Mouse (Mus musculus): Measurements from ENCODE around the gene Ttpal. TPM values are rescaled to one million over a fixed set of nuclear protein-coding genes. Genes with fewer than 3 reads are reported as not detected.

Ttpal gene
- 26.2 and 26.6 TPM in 2 replicates for polyA plus RNA-seq (2012; rRNA removed)

DNA sequence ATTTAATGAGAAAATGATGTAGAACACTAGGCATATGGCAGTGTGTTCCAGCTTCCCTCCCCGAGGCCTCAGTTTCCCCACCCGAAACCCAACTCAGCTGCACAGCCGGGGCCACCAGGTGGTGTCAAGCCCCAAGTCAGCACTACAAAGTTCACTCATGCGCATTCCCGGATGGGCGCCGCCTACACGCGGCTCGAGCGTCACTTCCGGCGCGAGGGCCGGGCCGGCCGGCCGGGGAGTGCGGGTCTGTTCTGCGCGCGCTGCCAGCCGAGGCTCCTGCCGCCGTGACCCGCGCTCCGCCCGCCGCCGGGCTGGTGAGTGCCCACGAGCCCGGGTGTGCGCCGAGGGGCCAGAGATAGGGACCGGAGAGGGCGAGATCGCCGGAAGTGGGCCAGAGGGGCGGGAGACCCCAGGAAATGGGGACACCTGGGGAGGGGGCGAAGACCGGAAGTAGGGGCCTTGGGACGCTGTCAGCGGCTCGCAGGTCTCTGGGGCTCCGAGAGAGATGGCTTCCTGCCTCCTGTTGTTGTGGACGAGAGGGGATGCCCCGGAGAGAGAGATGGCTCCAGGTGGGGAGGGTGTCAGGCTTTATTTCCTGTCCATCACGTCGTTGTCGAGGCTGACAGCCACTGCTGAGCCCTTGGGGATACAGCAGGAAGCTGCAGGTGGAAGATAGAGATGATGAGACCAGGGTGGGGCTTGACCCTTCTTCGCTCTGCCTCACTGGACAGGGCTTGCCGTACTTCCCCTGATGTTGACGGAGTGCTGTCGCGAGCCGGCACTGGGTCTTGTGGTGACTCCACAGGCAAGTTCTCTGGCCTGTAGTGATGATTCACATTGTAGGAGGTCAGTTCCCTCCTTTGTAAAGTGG is at the start of gene Ttpal:
Gene Ttpal, plus strand, starts transcription at position 214 of the 871 bp plus-strand sequence.

DNA sequence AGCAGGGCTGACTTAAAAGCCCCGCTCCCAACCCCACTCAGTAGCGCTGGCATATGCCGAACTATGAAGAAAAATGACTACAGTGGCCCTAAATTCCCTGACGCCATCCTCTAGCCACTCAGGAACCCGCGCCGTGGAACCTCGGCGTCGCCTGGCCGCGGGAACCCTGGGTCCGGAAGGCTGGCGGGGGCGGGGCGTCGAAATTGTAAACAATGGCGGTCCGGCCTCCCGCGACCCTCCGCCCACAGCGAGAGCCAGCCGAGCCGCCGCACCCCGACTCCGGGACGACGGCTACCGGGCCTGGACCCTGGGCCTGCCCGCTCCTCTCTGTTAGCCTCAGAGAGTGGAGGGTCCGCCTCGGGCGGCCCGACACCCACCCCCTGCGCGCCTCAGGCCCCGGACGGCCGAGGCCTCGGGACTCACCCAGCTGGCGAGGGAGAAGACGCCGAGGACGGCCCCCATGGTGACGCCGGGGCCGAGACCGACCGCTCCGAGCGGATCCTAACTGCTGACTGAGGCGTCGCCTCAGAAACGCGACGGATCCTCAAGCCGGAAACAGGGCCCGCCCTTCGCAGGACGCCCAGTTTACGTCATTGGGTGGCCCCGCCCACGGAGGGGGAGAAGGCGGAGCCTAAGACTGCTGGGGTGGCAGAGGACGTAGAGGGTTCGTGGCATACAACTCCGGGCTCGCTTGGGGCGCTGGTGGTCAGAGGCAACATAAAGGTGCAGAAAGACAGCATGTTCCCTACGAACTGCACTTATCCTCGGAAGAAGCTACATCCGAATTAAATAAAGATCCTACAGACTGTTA is 42.7 kb downstream of the Ttpal start, which contains the start of gene Serinc3:
Gene Serinc3, minus strand, starts transcription at position 557 of the 811 bp plus-strand sequence.

DNA sequence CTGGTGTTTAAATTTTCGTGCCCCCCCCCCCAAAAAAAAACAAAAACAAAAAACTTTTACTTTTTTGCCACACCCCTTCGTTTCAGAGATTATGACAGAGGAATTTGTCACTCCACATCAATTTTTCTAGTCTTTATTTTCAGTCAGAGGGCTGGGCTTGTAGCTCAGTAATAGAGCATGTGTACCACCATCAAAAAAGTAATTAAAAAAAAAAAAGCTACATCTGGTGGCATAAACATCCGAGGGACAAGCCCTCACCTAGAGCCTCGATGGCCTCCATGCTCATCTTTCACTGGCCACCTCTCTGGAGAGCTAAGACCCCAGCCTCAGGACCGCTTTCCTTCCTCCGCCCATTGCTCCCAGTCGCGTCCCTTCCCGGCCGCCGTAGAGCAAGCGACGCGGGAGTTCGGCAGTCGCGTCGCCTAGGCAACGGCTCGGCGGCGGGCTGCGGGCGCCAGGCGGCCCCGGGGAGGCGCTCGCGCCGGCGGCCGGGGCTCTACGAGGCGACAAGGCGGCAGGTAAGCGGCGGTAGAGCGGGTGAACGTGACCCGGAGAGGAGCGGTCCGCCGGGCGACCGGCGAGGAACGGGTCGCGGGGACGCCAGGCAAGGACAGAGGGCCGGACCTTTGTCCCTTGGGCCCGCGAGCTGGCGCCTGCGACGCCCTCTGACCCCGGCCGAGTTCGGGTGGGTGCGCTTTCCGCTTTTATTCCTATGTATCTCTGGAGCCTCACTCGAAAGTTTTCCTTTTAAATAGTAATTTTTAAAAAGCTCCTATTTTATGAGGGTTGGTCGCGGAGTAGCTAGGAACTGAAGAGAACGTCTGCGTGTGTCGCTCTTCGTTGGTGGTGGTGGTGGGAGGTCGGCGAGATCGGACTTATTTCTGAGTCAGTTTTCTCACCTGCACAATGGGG is 56.1 kb downstream of the Ttpal start, which contains the start of gene Pkig:
Gene Pkig, plus strand, starts transcription at position 412 of the 912 bp plus-strand sequence.

Other genes with a start within 250 kb of the Ttpal start
- 0.49 and 2.0 TPM in 2 replicates for gene Jph2, start 204.3 kb upstream of the Ttpal start, polyA plus RNA-seq (2012; rRNA removed)
- gene Oser1, start 177.6 kb upstream of the Ttpal start, polyA plus RNA-seq (2012; rRNA removed): 26.3 and 29.2 TPM in 2 replicates
- gene Gdap1l1, start 163.8 kb upstream of the Ttpal start, polyA plus RNA-seq (2012; rRNA removed): 117 and 118 TPM in 2 replicates
- 6.8 and 7.3 TPM in 2 replicates for gene Fitm2, start 129.7 kb upstream of the Ttpal start, polyA plus RNA-seq (2012; rRNA removed)
- 0.25 and 0.31 TPM in 2 replicates for gene R3hdml, start 110.0 kb upstream of the Ttpal start, polyA plus RNA-seq (2012; rRNA removed)
- 0.09 TPM in 1 of 2 replicates, not detected in the other for gene Hnf4a, start 95.5 kb upstream of the Ttpal start, polyA plus RNA-seq (2012; rRNA removed)
- gene Serinc3, start 42.8 kb downstream of the Ttpal start, polyA plus RNA-seq (2012; rRNA removed): 76.4 and 83.6 TPM in 2 replicates
- gene Pkig, start 56.1 kb downstream of the Ttpal start, polyA plus RNA-seq (2012; rRNA removed): 69.3 and 70.9 TPM in 2 replicates
- gene Ada, start 147.9 kb downstream of the Ttpal start, polyA plus RNA-seq (2012; rRNA removed): 3.7 and 4.0 TPM in 2 replicates
- gene Ccn5, start 218.5 kb downstream of the Ttpal start, polyA plus RNA-seq (2012; rRNA removed): 0.18 TPM in 2 replicates